Mouse (Mus musculus) small intestine, adult 2 months (tissue): Measurements from ENCODE around the gene Fn1.

Source experiments
- CTCF ChIP-seq: fragments of 200-500 bp; IDR thresholded peaks from 2 replicates; pipeline ENCODE4 v1.5.1; 2012; ENCODE audit warnings: low read depth, mild to moderate bottlenecking, control low read depth, inconsistent platforms, low read length, moderate library complexity, mixed read lengths; ENCODE audit not compliant: insufficient replicate concordance, insufficient read length; ENCODE audit errors: extremely low read depth
- POLR2A ChIP-seq: fragments of 200-500 bp; IDR thresholded peaks from 2 replicates; pipeline ENCODE4 v1.6.1; 2012; ENCODE audit warnings: low read depth, mild to moderate bottlenecking, control low read depth, inconsistent platforms, low read length, moderate library complexity

GRCm38 (mm10) chr1:71636665-71637064 is 16.3 kb downstream of the Fn1 start:
- TF ChIP-seq POLR2A (no peak), CTCF (no peak)
